Mouse (Mus musculus) spleen, postnatal 0 days (tissue): ENCODE results near the gene Tas2r107. TPM values are rescaled to one million over a fixed set of nuclear protein-coding genes. Genes with fewer than 3 reads are reported as not detected.

ENCODE experiments used
- polyA plus RNA-seq: library from polyadenylated mRNA; unstranded; fragments of >200 nt; fragmentation: Nextera tagmentation; extraction: Ambion mirVana; gene quantifications from 2 replicates; pipeline ENCODE4 v1.2.1, GENCODE M21; 2015

Gene Tas2r107
- polyA plus RNA-seq: not detected in 2 replicates

GRCm38 (mm10) chr6:131660049-131660448, at the start of gene Tas2r107:
Gene Tas2r107, minus strand, starts transcription at chr6:131660149.

GRCm38 (mm10) chr6:131689963-131690362, 30.0 kb upstream of the Tas2r107 start, which contains the start of gene Tas2r114:
Gene Tas2r114, minus strand, starts transcription at chr6:131690063.

GRCm38 (mm10) chr6:131687395-131687794, 27.4 kb upstream of the Tas2r107 start, which contains the start of gene Tas2r105:
Gene Tas2r105, minus strand, starts transcription at chr6:131687495.

GRCm38 (mm10) chr6:131685644-131686043, 25.7 kb upstream of the Tas2r107 start, which contains the start of gene Tas2r104:
Gene Tas2r104, minus strand, starts transcription at chr6:131685744.

GRCm38 (mm10) chr6:131678786-131679185, 18.8 kb upstream of the Tas2r107 start, which contains the start of gene Tas2r106:
Gene Tas2r106, minus strand, starts transcription at chr6:131678886.

GRCm38 (mm10) chr6:131630812-131631211, 29.1 kb downstream of the Tas2r107 start, which contains the start of gene Tas2r130:
Gene Tas2r130, minus strand, starts transcription at chr6:131630912.

Other genes with a start within 250 kb of the Tas2r107 start
- gene 5430401F13Rik, start 173.7 kb downstream of the Tas2r107 start, polyA plus RNA-seq: not detected in 2 replicates
- gene Gm6619, start 173.7 kb downstream of the Tas2r107 start, polyA plus RNA-seq: not detected in 2 replicates
- not detected in 2 replicates for gene Tas2r130, start 29.2 kb downstream of the Tas2r107 start, polyA plus RNA-seq
- gene Tas2r106, start 18.7 kb upstream of the Tas2r107 start, polyA plus RNA-seq: not detected in 2 replicates
- not detected in 2 replicates for gene Tas2r104, start 25.6 kb upstream of the Tas2r107 start, polyA plus RNA-seq
- not detected in 2 replicates for gene Tas2r105, start 27.3 kb upstream of the Tas2r107 start, polyA plus RNA-seq
- gene Tas2r114, start 29.9 kb upstream of the Tas2r107 start, polyA plus RNA-seq: not detected in 2 replicates